Mouse (Mus musculus): ENCODE data around the gene Cdh6. TPM values are rescaled to one million over a fixed set of nuclear protein-coding genes. Genes with fewer than 3 reads are reported as not detected.

Cdh6 gene
- polyA plus RNA-seq, 1 experiment from 2014 or later = 13.6 TPM

GRCm38 (mm10) chr15:13030641-13031040 is 142.8 kb downstream of the Cdh6 start:
- H3K27me3 ChIP-seq = no peaks in the 10 kb centered on the region
- WGBS = 89% methylated on average over 2 of the region's 2 CpGs
- no peaks in the 10 kb centered on the region for H3K9me3 ChIP-seq (replicated peaks)
- ATAC-seq (ENCODE audit: low FRiP score) = no peak
- no peak overlapping the region for H3K4me3 ChIP-seq
- no peak overlapping the region for H3K9ac ChIP-seq
- no peaks in the 10 kb centered on the region for H3K4me1 ChIP-seq
- H3K4me2 ChIP-seq (replicated peaks) = no peak overlapping the region
- no peak overlapping the region for H3K27ac ChIP-seq
- H3K36me3 ChIP-seq = 0 out of 2 replicates have a peak, but pooled peaks cover 3% of the 10 kb centered on the region

GRCm38 (mm10) chr15:13027513-13027912 is 146.0 kb downstream of the Cdh6 start:
- no peak overlapping the region for H3K27ac ChIP-seq
- H3K9me3 ChIP-seq (replicated peaks) = no peaks in the 10 kb centered on the region
- no peak overlapping the region for H3K4me2 ChIP-seq (replicated peaks)
- H3K4me3 ChIP-seq = no peak overlapping the region
- H3K36me3 ChIP-seq = no peaks in the 10 kb centered on the region
- no peak overlapping the region for H3K9ac ChIP-seq
- 75% methylated on average over 5 of the region's 5 CpGs for WGBS
- no peaks in the 10 kb centered on the region for H3K4me1 ChIP-seq
- ATAC-seq (ENCODE audit: low FRiP score) = no peak
- no peaks in the 10 kb centered on the region for H3K27me3 ChIP-seq

GRCm38 (mm10) chr15:13016756-13017357 is 156.6 kb downstream of the Cdh6 start:
- Histone ChIP-seq H3K27me3 (no peaks in the 10 kb centered on the region), H3K4me3 (no peak overlapping the region), H3K9me3 (replicated peaks) (no peaks in the 10 kb centered on the region), H3K4me2 (replicated peaks) (no peak overlapping the region), H3K4me1 (no peaks in the 10 kb centered on the region), H3K36me3 (no peaks in the 10 kb centered on the region), H3K27ac (no peak overlapping the region), H3K9ac (no peak overlapping the region)
- 81% methylated on average over 2 of the region's 2 CpGs for WGBS
- ATAC-seq (ENCODE audit: low FRiP score) = no peak

GRCm38 (mm10) chr15:13008803-13009202 is 164.7 kb downstream of the Cdh6 start:
- Histone ChIP-seq H3K9ac (no peak overlapping the region), H3K27me3 (no peaks in the 10 kb centered on the region), H3K27ac (no peak overlapping the region), H3K4me2 (replicated peaks) (no peak overlapping the region), H3K9me3 (replicated peaks) (no peaks in the 10 kb centered on the region), H3K4me3 (no peak overlapping the region), H3K4me1 (no peaks in the 10 kb centered on the region), H3K36me3 (no peaks in the 10 kb centered on the region)
- 60% methylated on average over 4 of the region's 4 CpGs for whole genome bisulfite sequencing
- no peak for ATAC-seq (ENCODE audit: low FRiP score)

- Histone ChIP-seq H3K9ac (no peak overlapping the region), H3K27ac (no peak overlapping the region), H3K4me2 (replicated peaks) (no peak overlapping the region)
Observed at GRCm38 (mm10) chr15:13005934-13006333, 167.5 kb downstream of the Cdh6 start.

GRCm38 (mm10) chr15:13001549-13001948 is 171.9 kb downstream of the Cdh6 start:
- no peaks in the 10 kb centered on the region for H3K36me3 ChIP-seq
- H3K4me2 ChIP-seq (replicated peaks) = no peak overlapping the region
- no peak overlapping the region for H3K27ac ChIP-seq
- H3K4me1 ChIP-seq = no peaks in the 10 kb centered on the region
- no peak overlapping the region for H3K4me3 ChIP-seq
- ATAC-seq (ENCODE audit: low FRiP score) = no peak
- no peak overlapping the region for H3K9ac ChIP-seq
- H3K9me3 ChIP-seq (replicated peaks) = no peaks in the 10 kb centered on the region
- no peaks in the 10 kb centered on the region for H3K27me3 ChIP-seq
- 74% methylated on average over 7 of the region's 7 CpGs for WGBS

More at GRCm38 (mm10) chr15:13005934-13006333, 167.5 kb downstream of the Cdh6 start:
- Histone ChIP-seq H3K4me3 (no peak overlapping the region), H3K36me3 (no peaks in the 10 kb centered on the region), H3K4me1 (no peaks in the 10 kb centered on the region), H3K27me3 (no peaks in the 10 kb centered on the region), H3K9me3 (replicated peaks) (no peaks in the 10 kb centered on the region)
- whole genome bisulfite sequencing = 83% methylated on average over 13 of the region's 13 CpGs
- ATAC-seq (ENCODE audit: low FRiP score) = no peak

GRCm38 (mm10) chr15:12994563-12995359 is 178.7 kb downstream of the Cdh6 start:
- 74% methylated on average over 9 of the region's 9 CpGs for WGBS
- Histone ChIP-seq H3K9me3 (replicated peaks) (peaks cover 12% of the 10 kb centered on the region; the same call in 1 of the 2 replicates), H3K4me1 (no peaks in the 10 kb centered on the region), H3K4me3 (no peak overlapping the region), H3K4me2 (replicated peaks) (no peak overlapping the region), H3K36me3 (no peaks in the 10 kb centered on the region), H3K27ac (no peak overlapping the region), H3K27me3 (no peaks in the 10 kb centered on the region), H3K9ac (no peak overlapping the region)
- ATAC-seq (ENCODE audit: low FRiP score) = no peak

All from hindbrain, embryonic 12.5 days (tissue).